Mouse (Mus musculus) inflammation-experienced regulatory T-cells (primary cell): Measurements from ENCODE around the gene Sparcl1. TPM values are rescaled to one million over a fixed set of nuclear protein-coding genes. Genes with fewer than 3 reads are reported as not detected.

ENCODE experiments used
- polyA plus RNA-seq, 2 experiments: library from polyadenylated mRNA; unstranded; fragments of 100-300 nt; shearing (Covaris generic); gene quantifications; one replicate each; pipeline ENCODE4 v1.2.1; 2017

Gene Sparcl1
- under 1 TPM; 0.34 to 0.56 TPM for polyA plus RNA-seq

DNA sequence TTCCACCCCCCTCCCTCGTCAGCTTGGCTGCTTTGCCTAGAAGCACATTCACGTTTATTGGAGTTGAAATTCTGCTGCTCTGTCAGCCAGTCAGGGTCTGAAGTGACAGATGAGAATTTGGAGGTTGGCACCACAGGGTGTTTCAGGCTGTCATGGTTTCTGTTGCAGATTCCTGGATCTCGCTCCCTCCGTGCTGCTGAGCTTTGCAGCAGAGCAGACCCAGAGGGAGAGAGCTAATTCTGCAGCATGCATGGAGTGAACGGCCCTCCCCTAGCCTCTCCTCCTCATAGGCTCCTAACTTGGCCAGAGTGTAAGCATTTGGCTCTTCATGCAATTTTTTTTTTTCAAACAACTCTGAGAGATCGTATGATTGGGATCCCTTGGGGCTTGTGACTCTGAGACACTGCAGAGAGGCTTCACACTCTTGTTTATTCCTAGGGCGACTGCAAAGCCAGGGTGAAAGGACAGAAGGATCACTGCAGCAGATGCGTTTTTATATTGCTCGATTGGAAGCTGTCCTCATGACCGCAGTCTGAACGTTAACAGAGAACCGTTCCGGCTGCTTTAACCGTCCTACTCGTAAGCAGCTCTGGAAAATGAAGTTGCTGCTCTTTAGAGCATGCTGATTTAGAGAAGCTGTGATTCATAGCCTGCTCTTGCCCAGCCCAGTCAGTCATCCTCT, at the start of gene Sparcl1:
TSS of gene Sparcl1 (minus strand) at position 243 of the 682 bp plus-strand sequence.

DNA sequence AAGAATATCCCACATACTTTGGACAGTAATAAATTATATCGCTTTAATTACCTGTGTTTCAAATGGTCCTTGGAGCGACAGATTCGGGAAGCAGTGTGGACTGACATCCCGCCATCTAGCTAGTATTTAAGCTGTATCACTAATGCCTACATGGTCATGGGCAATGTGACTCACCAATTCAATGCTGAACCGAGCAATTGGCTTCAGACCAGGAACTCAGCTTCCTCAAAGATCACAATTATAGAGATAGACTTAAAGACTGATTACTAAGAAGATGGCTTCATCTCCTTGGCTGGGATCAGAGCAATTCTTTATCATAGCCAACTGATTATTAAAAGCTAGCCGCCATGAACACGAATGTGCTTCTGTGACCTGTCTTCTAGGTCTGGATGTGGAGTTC, 36.0 kb downstream of the Sparcl1 start, which contains the start of gene Gm17660:
TSS of gene Gm17660 (minus strand) at position 101 of the 400 bp plus-strand sequence.

DNA sequence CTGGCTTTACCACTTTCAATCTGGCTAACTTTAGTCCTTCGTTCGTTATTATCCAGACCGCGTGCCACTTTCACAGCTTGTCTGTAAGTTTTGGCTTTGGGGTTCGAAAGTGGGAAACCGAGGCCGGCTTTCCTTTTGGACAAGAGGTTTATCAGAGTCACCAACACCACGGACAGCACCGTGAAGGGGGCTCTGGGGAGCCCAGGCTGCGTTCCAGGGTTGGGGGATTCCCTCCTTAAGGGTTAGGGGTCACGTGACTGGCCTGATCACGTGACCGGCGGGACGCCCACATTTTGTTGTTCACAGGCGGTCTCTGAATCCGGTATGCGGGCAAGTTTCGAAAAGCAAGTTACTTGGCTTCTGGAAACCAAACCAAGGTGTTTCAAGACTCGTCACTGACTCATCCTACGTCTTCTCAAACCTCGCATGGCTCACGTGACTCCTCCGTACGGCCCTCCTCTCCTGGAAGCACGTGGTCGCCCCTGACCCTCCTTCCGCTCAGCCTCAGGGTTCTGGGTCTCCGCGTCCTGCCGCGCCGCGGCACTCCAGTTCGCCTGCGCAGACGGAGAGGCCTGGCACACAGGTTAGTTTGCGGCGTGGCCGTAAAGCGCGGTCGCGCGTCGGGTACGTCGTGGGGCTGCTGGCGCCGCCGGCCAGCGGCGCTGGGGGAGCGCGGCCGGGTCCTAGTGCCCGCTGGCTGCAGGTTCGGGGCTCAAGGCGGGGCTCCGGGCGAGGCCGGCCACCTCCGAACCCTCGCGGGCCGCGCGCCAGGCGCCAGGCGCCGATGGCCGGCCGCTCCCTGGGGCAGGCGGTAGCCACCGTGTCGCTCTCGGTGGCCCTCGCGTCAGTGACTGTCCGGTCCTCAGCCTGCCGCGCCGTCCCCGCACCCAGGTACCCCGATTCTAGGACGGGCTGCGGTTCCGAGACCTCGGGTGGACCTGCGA, 67.0 kb downstream of the Sparcl1 start, which contains the start of gene Nudt9:
TSS of gene Nudt9 (plus strand) at position 51 of the 944 bp plus-strand sequence.

Other genes starting within 250 kb of the Sparcl1 start
- 1 to 10 TPM; 5.1 to 9.0 TPM for gene Klhl8, start 202.5 kb downstream of the Sparcl1 start, polyA plus RNA-seq
- under 1 TPM in 1 of 2 experiments, not detected in 1; 0.12 TPM for gene Hsd17b13, start 136.3 kb downstream of the Sparcl1 start, polyA plus RNA-seq
- gene Hsd17b11, start 91.8 kb downstream of the Sparcl1 start, polyA plus RNA-seq = 1 to 10 TPM; 4.7 to 8.9 TPM
- gene Nudt9, start 67.4 kb downstream of the Sparcl1 start, polyA plus RNA-seq = 10 to 100 TPM; 50.2 to 81.3 TPM
- not detected for gene Gm17660, start 36.1 kb downstream of the Sparcl1 start, polyA plus RNA-seq
- gene Dspp, start 57.0 kb upstream of the Sparcl1 start, polyA plus RNA-seq = not detected
- not detected for gene Dmp1, start 88.9 kb upstream of the Sparcl1 start, polyA plus RNA-seq
- under 1 TPM; 0.07 to 0.94 TPM for gene Ibsp, start 185.4 kb upstream of the Sparcl1 start, polyA plus RNA-seq
- not detected for gene Mepe, start 211.6 kb upstream of the Sparcl1 start, polyA plus RNA-seq